Mouse (Mus musculus) c-Kit-positive CD71-positive TER-119-positive erythroid progenitor cells, embryonic 14.5 days (primary cell): Measurements from ENCODE around the gene Cnr1.

Source experiments
- DNase-seq: peaks from one replicate; pipeline ENCODE4 v3.0.0-alpha.2; 2013; ENCODE audit warnings: low spot score

Cnr1 gene

DNA sequence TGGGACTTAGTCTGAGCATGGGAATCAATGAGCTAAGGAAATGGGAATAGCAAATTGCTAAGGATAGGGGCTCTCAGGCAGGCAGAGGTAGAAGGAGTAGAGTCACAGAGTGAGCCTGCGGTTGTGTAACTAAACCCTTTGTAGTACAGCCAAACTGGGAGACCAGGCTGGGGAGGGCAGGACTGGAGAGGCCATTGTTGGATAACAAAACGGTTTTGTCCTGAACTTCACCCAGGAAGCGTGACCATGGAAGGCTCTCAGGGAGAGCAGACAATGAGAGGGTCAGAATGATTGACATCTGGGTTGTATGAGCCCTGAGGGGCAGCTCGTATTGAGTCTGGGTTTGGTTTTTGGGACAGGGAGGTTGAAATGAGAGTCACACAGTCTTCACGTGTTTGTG lies 17.2 kb downstream of the Cnr1 start:
- DNase-seq: no peak

DNA sequence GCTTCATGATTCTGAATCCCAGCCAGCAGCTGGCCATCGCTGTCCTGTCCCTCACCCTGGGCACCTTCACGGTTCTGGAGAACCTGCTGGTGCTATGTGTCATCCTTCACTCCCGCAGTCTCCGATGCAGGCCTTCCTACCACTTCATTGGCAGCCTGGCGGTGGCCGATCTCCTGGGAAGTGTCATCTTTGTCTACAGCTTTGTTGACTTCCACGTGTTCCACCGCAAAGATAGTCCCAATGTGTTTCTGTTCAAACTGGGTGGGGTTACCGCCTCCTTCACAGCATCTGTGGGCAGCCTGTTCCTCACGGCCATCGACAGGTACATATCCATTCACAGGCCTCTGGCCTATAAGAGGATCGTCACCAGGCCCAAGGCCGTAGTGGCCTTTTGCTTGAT lies 19.5 kb downstream of the Cnr1 start:
- DNase-seq: no peak

DNA sequence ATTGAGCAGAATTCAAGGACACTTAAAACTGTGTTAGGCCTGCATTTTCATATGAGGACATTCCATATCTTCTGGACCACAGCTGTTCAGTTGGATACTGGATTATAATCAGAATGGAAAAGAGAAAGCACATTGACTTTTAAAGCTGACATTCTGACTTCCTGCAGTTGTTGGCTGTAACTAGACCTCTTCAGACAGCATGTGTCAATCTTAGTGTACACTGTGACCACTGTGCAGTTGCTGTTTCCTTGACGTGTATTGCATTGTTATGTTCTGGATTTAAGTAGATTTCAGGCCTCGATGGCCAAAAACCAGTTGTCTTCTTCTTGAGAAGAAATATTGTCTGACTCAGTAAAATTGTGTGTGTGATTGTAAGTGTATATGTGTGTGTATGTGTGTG lies 21.3 kb downstream of the Cnr1 start:
- DNase-seq: no peak

DNA sequence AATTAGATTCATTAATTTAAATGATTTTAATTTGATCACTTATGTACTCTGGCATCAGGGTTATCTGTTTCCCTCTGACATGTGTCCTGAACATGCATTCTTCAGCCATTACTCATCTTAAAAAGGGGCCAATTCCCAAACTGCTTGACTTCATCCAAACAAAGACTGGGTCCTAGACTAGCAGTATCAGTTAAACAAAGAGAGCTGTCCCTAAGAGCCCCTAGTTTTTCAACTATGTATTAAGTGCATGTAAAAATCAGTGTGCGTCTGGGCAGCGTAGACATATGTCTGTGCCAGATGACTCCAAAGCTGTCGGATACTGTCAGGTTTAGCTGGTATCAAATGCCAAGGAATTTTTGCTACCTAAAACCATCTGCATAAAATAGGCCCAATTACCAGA lies 23.2 kb downstream of the Cnr1 start:
- DNase-seq: no peak

DNA sequence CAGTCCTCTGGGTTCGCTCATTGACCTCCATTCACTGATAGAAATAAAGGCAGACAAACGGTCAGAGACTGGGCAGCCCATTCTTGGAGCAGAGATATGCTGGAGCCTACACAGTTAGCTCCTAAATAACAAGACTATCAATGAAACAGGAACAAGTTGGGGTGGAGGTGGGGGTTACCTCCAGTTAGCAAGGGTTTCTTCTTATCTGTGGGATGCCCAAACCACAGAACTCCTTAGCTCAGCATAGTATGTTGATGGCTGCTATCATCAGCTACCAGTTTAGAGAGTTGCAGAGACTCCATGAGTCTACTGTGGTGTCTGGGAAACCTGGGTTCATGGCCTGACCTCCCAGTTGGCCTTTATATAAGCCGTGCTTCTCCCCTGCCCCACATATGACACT lies 33.0 kb downstream of the Cnr1 start:
- DNase-seq: no peak

DNA sequence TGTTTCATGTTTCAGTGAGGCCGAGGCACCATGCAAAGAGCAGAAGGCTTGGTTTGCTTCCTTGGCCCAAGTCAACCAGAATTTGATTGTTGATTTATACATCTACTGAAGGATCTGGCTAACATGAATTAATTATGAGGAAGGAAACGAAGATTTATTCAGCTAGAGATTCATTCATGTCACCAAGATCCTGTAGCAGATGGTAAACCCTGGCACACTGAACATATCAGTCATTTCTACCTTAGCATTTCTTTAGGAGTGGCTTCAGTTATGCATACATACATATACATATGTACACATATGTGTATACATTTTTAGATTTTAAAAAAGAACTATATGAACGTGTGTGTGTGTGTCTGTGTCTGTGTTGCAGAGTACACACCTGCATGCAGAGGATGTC lies 34.1 kb downstream of the Cnr1 start:
- no peak for DNase-seq

DNA sequence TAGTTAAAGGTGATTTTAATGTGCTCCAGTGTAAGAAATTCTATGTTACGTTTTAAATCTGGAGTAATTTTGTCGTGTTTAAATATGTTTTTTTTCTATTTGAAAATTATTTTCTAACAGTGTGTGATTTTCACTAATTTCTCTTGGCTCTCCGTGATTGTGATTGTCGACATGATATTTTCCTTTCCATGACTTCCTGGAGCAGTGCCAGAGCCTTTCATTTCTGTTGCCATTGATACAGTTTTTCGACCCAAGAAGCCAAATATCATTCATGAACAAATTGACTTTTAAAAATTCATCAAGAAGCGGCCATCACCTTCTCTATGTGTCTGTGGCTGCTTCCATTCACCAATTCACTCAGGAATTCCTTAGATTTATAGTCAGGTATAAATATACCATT lies 35.4 kb downstream of the Cnr1 start:
- no peak for DNase-seq

DNA sequence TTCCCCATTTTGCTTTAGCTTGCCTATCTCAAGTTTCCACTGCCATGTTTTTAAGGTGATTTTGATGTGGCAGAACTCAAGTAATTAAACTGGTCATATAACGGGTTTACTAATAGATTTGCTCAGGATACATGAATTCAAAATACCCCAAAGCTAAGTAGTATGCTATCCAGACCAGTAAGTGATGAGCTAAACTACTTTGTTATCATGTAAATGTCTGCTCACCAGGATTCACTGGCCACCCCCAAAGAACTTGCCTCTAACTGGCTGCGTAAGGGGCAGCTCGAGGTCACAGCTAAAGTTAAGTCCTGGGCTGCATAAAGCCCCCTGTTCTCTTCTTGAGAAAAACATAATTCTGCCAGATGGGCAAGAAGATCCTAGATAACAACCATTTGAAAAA lies 46.3 kb downstream of the Cnr1 start:
- DNase-seq: no peak

DNA sequence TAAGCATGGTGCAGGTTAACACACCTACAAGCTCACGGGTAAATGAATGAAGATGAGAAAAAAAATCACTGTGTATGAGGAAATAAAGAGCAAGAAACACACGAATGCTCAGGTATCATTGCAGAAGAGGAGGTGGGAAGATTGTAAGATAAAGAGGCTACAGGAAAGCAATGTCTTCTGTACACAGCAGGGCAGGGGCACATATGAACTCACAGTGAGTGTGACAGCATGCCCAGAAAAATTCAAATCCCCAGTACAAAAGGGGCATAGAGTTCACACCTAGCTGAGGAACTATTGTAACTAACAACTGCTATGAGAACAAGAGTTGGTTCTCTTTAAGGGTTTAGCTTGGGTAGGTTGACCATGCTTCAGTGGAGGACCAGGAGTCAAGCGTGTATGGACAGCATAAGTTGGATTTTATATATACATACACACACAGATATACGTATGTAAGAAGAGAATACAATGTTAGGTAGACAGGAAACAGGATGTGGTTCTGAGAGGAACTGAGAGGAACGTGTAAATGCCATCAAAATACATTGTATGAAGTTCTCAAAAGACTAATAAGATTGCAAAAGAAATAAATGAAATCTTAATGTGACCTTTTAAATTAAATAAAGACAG lies 64.2 kb downstream of the Cnr1 start:
- no peak for DNase-seq

DNA sequence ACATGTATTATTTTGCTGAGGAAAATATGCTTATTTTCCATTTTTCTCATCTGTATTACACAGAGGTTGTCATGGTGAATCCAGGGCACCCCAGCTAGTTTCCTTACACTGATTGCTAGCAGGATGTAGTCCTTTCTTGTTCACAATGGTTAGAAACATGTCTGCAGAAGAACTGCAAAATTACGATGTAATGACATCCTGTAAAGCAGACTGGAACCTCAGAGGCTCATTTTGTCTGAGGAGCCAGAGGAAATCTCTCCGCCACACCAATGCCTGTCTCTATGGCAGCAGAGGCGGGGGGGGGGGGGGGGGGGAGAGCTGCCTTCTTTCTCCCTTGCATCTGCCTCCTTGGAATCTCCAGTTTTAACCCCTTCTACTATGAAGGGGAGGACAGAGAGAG lies 68.3 kb downstream of the Cnr1 start:
- no peak for DNase-seq

DNA sequence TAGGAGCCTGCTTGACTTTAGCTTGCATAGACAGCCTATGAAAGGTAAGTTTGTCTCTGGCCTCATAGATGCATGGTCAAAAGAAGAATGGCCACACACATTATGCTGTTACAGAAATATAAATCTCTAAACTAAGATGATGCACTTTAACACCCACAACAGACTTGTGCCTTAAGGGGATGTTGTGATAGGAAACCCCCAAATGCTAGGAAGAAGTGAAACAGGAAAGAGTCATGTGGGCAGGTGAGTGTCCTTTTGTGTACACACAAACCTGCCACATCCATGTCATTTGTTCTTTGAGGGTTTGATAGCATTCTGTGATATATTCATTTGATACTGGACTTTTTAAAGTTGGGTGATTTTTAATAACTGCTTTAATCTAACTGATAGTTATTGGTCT lies 72.0 kb downstream of the Cnr1 start:
- DNase-seq: no peak
